Mouse (Mus musculus) lung, adult 10 weeks (tissue): Measurements from ENCODE around the gene Stx1b. TPM values are rescaled to one million over a fixed set of nuclear protein-coding genes. Genes with fewer than 3 reads are reported as not detected.

ENCODE experiments used
- polyA plus RNA-seq: library from polyadenylated mRNA; stranded (reverse); fragments of 350-450 nt; fragmentation: Illumina TruSeq; extraction: RNeasy Lipid Tissue Mini Kit (QIAGEN cat#74804); gene quantifications from one replicate; pipeline ENCODE4 v1.2.3, GENCODE M21; 2014; ENCODE audit warnings: low read depth, low replicate concordance; ENCODE audit not compliant: insufficient read depth

Gene Stx1b
- polyA plus RNA-seq: 0.61 TPM

DNA sequence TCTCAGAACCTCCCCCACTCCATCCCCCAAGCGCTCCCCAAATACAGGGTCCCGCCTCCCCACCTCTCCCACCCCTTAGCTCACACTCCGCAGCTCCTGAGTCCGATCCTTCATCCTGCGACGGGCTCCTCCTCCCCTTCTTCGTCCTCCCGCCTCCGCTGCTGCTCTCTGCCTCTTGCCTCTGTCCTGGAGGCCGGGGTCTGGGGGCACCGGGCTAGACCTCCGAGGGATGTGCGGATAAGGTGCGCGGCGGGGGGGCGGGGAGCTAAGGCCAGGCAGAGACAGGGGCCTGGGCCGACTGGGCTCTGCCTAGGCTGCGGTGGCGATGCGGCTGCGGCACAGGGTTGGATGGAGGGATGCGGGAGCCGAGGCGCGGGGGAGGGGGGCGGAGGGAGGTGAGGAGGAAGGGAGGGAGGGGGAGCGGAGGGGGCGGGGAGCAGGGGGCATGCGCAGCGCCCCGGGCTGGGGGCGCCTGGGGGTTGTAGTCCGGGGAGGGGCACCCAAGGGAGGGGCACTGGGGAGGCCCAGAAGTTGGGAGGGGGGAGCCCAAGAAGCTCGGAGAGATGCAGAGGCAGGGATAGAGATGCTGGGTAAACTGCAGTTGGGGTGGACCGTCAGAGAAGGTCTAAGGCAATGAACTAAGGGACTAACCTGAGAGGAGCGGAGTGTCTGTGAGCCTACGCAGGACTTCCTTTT lies at the start of gene Stx1b, which contains the start of gene Stx4a:
Gene Stx1b, minus strand, starts transcription at position 374 of the 696 bp plus-strand sequence.
Gene Stx4a, plus strand, starts transcription at position 119 of the 696 bp plus-strand sequence.

GRCm38 (mm10) chr7:127800435-127801009 lies 23.8 kb downstream of the Stx1b start, which contains the start of gene Hsd3b7:
Gene Hsd3b7, plus strand, starts transcription at chr7:127800604.

GRCm38 (mm10) chr7:127785308-127785707 lies 39.0 kb downstream of the Stx1b start, which contains the start of gene Gm49388:
Gene Gm49388, plus strand, starts transcription at chr7:127785608.

DNA sequence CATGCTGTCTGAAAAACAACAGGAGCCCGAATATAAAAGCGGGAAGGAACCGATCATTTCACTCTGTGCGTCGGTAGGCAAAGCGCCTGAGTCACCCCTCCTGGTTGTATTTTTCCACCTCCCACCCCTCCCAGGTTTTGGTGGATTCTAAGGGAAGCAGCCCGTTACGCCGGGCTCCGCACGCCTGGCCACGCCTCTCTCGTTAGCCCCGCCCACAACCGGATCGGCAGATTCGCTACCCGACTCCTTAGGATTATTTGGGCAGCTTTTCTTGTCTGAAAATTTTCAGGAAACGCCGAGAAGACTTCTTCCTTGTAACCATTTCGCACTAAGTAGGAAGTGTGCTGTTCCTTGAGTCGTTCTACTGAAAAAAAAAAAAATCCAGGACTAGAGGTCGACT lies 47.9 kb downstream of the Stx1b start, which contains the start of gene Setd1a:
Gene Setd1a, plus strand, starts transcription at position 245 of the 400 bp plus-strand sequence.

GRCm38 (mm10) chr7:127769651-127770038 lies 54.7 kb downstream of the Stx1b start, which contains the start of gene Orai3:
Gene Orai3, plus strand, starts transcription at chr7:127769815.

Other genes with a start within 250 kb of the Stx1b start
- 20.2 TPM for gene Ccdc189, start 236.0 kb downstream of the Stx1b start, polyA plus RNA-seq
- gene Rnf40, start 235.8 kb downstream of the Stx1b start, polyA plus RNA-seq: 24.5 TPM
- 5.9 TPM for gene Zfp629, start 208.8 kb downstream of the Stx1b start, polyA plus RNA-seq
- 35.1 TPM for gene Bcl7c, start 115.6 kb downstream of the Stx1b start, polyA plus RNA-seq
- gene Ctf1, start 111.8 kb downstream of the Stx1b start, polyA plus RNA-seq: 5.6 TPM
- not detected for gene Ctf2, start 92.4 kb downstream of the Stx1b start, polyA plus RNA-seq
- gene Fbxl19, start 80.0 kb downstream of the Stx1b start, polyA plus RNA-seq: 5.9 TPM
- 36.1 TPM for gene Orai3, start 54.7 kb downstream of the Stx1b start, polyA plus RNA-seq
- gene Setd1a, start 47.9 kb downstream of the Stx1b start, polyA plus RNA-seq: 6.3 TPM
- not detected for gene Gm49388, start 38.9 kb downstream of the Stx1b start, polyA plus RNA-seq
- 43.9 TPM for gene Hsd3b7, start 23.9 kb downstream of the Stx1b start, polyA plus RNA-seq
- 82.2 TPM for gene Stx4a, start 255 bp downstream of the Stx1b start, polyA plus RNA-seq
- gene Zfp646, start 51.7 kb upstream of the Stx1b start, polyA plus RNA-seq: 7.3 TPM
- gene Zfp668, start 52.3 kb upstream of the Stx1b start, polyA plus RNA-seq: 2.2 TPM
- 1.5 TPM for gene Prss53, start 66.4 kb upstream of the Stx1b start, polyA plus RNA-seq
- not detected for gene Gm21974, start 70.9 kb upstream of the Stx1b start, polyA plus RNA-seq
- 114 TPM for gene Vkorc1, start 71.1 kb upstream of the Stx1b start, polyA plus RNA-seq
- gene Bckdk, start 79.5 kb upstream of the Stx1b start, polyA plus RNA-seq: 36.0 TPM
- gene Kat8, start 88.0 kb upstream of the Stx1b start, polyA plus RNA-seq: 15.1 TPM
- gene Prss8, start 105.6 kb upstream of the Stx1b start, polyA plus RNA-seq: 48.3 TPM
- gene Prss36, start 122.2 kb upstream of the Stx1b start, polyA plus RNA-seq: 8.8 TPM
- 182 TPM for gene Fus, start 142.9 kb upstream of the Stx1b start, polyA plus RNA-seq
- gene Pycard, start 169.3 kb upstream of the Stx1b start, polyA plus RNA-seq: 31.3 TPM
- 1.4 TPM for gene Trim72, start 179.4 kb upstream of the Stx1b start, polyA plus RNA-seq
- 5.6 TPM for gene Itgam, start 238.1 kb upstream of the Stx1b start, polyA plus RNA-seq
- 2.2 TPM for gene Gm49368, start 238.1 kb upstream of the Stx1b start, polyA plus RNA-seq